Mouse (Mus musculus): ENCODE data around the gene Aurkaip1. TPM values are rescaled to one million over a fixed set of nuclear protein-coding genes. Genes with fewer than 3 reads are reported as not detected.

Aurkaip1 gene
- total RNA-seq, 2 experiments from 2014 or later = 102 to 105 TPM

GRCm38 (mm10) chr4:155833836-155834235 lies 2.8 kb downstream of the Aurkaip1 start:
- TF ChIP-seq CTCF (conservative IDR thresholded peaks at IDR 0.05) = peak; percentile 87
- DNase-seq (ENCODE audit: low spot score in 2 of 2) = peak; percentile 74 to 80
- Histone ChIP-seq H3K4me3 (no peak overlapping the region), H3K27ac (peak overlapping the region; percentile 79)

DNA sequence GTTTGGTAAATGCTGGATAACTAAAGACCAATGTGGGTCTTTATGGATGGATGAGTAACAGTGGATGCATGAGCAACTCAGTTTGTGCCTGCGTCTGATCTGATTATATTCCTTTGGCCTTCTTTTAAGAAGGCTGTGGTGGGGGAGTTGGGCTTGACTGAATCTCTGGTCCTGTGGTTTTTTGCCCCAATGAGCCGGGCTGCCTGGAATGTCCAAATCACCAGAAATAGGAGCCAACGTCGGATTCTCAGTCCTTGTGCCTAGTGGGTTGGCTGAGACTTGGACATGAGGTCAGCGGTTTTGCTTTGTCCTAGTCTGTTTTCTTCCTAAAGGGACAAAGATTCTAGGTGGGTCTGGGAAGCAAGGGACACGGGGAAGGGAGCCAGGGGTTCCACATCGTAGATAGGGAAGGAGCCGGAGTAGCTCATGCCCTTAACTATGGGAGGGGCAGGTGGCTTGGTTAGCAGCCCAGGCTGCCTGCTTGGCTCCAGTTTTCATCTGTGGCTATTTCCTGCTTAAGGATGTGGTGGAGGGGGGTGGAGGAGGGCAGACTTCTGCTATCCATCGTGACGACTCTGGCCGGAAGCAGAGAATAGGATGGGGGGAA lies 6.4 kb downstream of the Aurkaip1 start:
- DNase-seq (ENCODE audit: low spot score in 2 of 2) = no peak
- TF ChIP-seq CTCF (conservative IDR thresholded peaks at IDR 0.05) = no peak
- H3K4me3 ChIP-seq = no peak overlapping the region
- peak overlapping the region; percentile 32; the same call in 1 of the 2 replicates for H3K27ac ChIP-seq

DNA sequence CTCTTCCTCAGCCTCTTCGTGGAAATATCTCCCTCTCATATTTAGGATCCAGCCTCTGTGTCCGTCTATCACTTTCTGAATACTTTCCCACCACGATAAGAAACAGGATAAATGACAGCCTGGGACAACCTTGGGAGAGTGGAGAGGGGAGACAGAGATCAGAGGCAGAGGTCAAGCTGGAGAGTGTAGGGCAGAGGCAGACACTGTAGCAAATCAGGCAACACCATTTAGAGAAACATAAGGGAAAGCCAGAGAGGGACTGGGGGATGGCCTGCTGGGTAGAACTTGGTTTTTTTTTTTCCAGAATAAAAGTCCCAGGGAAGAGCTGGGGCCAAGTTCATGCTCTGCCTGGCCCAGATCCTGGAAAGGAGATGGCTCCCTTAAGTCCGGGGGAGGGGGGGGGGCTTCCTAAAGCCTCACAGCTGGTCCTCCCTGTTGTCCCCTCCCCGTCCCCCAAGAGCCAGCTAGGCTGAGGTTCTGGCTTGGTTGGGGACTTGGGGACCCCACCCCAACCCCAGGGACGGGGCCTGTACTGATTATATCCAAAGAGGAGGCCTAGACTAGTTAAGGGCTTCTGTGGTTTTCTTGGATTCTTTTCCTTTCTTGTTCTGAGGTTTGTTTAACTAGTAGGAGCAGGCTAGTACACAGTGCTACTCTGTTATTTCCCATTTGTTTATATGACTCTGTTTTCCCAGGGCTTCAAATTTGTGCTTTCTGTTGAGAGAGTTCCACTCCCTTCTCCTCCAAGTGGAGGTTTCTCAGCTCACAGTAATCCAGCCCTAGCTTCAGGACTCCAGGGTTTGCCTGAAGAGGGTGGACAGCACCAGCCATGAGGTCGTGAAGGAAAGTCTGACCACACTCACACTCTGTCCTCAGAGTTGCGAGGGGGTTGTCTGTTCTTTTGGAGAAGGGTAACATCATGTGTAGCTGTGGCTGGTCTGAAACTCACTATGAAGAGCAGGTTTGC lies 7.4 kb downstream of the Aurkaip1 start:
- Histone ChIP-seq H3K27ac (peak overlapping the region; percentile 39; the same call in 1 of the 2 replicates), H3K4me3 (no peak overlapping the region)
- no peak for DNase-seq (ENCODE audit: low spot score in 2 of 2)
- TF ChIP-seq CTCF (conservative IDR thresholded peaks at IDR 0.05) = no peak

DNA sequence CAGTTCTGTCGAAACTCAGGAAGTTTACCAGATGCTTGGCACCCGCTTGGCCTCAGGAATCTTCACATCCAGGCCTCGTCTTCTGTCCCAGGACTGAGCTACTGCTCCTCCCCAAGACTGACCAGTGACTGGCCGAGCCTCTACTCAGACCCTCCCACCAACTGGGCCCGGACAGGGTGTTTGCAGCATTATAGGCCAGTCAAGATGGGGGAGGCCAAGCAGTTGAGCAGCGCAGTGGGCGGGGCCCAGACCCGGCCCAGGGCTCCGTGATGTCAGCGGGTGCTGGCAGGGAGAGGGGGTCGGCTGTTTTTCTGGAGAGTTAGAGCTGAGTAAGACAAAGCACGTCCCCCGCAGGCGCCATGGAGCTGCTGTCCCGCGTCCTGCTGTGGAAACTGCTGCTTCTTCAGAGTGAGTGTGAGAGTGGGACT lies 8.4 kb downstream of the Aurkaip1 start, which contains the start of gene Mxra8:
Gene Mxra8 (plus strand): TSS at position 198 of the 428 bp plus-strand sequence.
- peak within 1 kb of the TSS; percentile 45; the same call in 1 of the 2 replicates for H3K4me3 ChIP-seq
- H3K27ac ChIP-seq = peak within 1 kb of the TSS; percentile 61
- DNase-seq (ENCODE audit: low spot score in 2 of 2) = no peak
- TF ChIP-seq CTCF (conservative IDR thresholded peaks at IDR 0.05) = no peak

DNA sequence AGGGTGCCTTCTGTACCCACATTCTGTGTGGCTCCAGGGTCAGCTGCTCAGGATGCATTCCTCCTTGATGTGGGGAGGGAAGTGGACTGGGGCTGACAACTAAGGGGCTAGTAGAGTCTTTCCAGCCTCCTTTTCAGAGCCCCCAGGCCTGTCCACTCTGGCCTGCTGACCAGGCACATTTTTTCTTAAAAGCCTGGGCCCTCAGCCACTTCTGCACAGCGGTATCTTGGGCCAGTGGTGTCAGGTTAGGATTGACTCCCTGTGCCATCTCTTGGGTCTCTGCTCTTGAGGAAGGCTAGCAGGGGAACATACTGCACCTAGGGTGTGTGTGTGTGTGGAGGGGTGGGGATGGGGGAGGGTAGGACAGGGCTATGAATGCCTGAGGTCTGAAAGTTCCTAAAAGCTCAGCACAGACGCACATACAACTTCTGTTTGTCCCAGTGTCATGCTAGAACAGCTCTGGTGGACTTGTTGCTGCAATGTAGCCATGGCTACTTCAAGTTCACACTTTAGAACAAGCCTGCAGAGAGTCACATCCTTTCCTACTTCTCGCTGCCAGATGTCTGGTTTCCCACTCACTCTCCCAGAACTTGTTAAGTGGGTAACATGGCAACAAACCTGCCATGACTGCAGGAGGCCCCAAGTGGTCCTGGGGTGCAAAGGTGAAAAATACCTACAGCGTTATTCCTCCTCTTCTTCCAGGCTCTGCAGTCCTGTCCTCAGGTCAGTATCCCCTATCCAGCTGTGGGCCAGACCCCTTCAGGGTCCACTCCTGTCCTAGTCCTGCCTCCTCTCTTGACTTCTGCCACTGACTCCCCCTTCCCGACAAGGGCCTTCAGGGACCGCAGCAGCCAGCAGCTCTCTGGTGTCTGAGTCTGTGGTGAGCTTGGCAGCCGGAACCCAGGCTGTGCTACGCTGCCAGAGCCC lies 9.3 kb downstream of the Aurkaip1 start:
- TF ChIP-seq CTCF (conservative IDR thresholded peaks at IDR 0.05) = no peak
- DNase-seq (ENCODE audit: low spot score in 2 of 2) = no peak
- H3K4me3 ChIP-seq = peak overlapping the region; percentile 45
- peak overlapping the region; percentile 61 for H3K27ac ChIP-seq

GRCm38 (mm10) chr4:155841003-155841454 lies 10.0 kb downstream of the Aurkaip1 start:
- DNase-seq (ENCODE audit: low spot score in 2 of 2) = no peak
- peak overlapping the region; percentile 45 for H3K4me3 ChIP-seq
- peak overlapping the region; percentile 18; the same call in 1 of the 2 replicates for H3K27ac ChIP-seq
- peak; percentile 57 for TF ChIP-seq CTCF (conservative IDR thresholded peaks at IDR 0.05)

DNA sequence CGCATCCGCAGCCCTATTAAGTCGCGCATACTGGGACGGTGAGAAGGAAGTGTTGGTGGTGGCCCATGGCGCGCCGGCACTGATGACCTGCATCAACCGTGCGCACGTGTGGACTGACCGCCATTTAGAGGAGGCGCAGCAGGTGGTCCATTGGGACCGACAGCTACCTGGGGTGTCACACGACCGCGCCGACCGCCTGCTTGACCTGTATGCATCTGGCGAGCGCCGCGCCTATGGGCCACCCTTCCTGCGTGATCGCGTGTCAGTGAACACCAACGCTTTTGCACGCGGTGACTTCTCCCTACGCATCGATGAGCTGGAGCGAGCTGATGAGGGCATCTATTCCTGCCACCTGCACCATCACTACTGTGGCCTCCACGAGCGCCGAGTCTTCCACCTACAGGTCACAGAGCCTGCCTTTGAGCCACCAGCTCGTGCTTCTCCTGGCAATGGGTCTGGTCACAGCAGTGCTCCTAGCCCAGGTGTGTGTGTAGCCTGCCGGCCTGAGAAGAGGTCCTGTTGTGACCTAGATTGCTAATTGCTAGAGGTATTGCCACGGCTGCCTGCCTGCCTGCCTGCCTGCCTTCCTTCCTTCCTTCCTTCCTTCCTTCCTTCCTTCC lies 10.7 kb downstream of the Aurkaip1 start:
- no peak for DNase-seq (ENCODE audit: low spot score in 2 of 2)
- H3K4me3 ChIP-seq = no peak overlapping the region
- TF ChIP-seq CTCF (conservative IDR thresholded peaks at IDR 0.05) = no peak

GRCm38 (mm10) chr4:155843231-155843630 lies 12.2 kb downstream of the Aurkaip1 start:
- no peak for TF ChIP-seq CTCF (conservative IDR thresholded peaks at IDR 0.05)
- H3K27ac ChIP-seq = no peak overlapping the region

More for the DNA sequence above, 10.7 kb downstream of the Aurkaip1 start:
- H3K27ac ChIP-seq = no peak overlapping the region

GRCm38 (mm10) chr4:155846871-155847578 lies 16.0 kb downstream of the Aurkaip1 start, which contains the start of gene Dvl1:
Gene Dvl1 (plus strand): TSS chr4:155847402.
- peak; percentile 92 to 97 for DNase-seq (ENCODE audit: low spot score in 2 of 2)
- Histone ChIP-seq H3K4me3 (peak within 1 kb of the TSS; percentile 91), H3K27ac (peak within 1 kb of the TSS; percentile 97)
- TF ChIP-seq CTCF (conservative IDR thresholded peaks at IDR 0.05) = peak; percentile 60

More at GRCm38 (mm10) chr4:155843231-155843630, 12.2 kb downstream of the Aurkaip1 start:
- no peak for DNase-seq (ENCODE audit: low spot score in 2 of 2)
- no peak overlapping the region for H3K4me3 ChIP-seq

GRCm38 (mm10) chr4:155847591-155848352 lies 16.7 kb downstream of the Aurkaip1 start:
- no peak for TF ChIP-seq CTCF (conservative IDR thresholded peaks at IDR 0.05)
- Histone ChIP-seq H3K4me3 (peak overlapping the region; percentile 91), H3K27ac (peak overlapping the region; percentile 89)
- DNase-seq (ENCODE audit: low spot score in 2 of 2) = no peak

Data from layer of hippocampus, adult 2 months (tissue).